Mouse (Mus musculus) CH12F3 (cell line): ENCODE measurements around the gene Ascl2.

ENCODE experiments used
- in situ Hi-C: fragments of 300-500 bp; cut with MboI; formaldehyde crosslinking; loops from 2 replicates; pipeline ENCODE4 v1.14.3; 2020; ENCODE audit warnings: low sequenced_read_pairs

Gene Ascl2

DNA sequence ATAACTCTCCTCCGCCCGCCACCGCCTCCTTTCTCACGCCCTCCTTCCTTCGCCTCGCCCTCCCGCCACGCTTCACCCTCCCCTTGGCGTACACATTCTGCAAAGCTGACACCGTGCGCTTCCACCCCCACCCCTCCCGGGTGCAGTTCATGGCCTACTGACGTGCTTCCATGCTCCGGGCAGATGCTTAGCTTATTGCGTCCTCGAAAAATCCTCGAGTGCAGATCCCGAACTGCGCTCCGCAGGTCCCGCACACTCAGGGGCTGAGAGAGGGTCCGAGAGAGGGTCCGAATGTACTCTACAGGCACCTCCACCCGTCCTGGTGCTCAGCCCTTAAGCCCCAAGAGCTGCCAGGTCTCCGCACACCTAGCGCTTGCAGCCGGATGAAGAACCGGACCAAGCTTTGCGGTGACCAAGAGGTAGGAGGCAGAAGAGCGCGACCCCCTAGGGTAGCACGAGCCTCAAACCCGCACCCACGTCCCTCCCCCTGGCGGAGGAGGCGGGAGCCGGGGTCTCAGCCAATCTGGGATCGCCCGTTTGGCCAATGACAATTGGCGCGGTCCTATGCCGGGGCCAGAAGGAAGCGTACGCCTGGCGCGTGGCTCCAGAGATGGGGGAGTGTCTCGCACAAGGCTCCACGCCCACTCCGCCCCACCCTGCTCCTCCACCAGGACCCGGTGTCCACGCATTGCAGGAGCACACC lies at the start of gene Ascl2:
TSS of gene Ascl2 (minus strand) at position 456 of the 703 bp plus-strand sequence.
- in situ Hi-C loops = no loop called here

GRCm38 (mm10) chr7:143017181-143017580 lies 48.1 kb upstream of the Ascl2 start:
- in situ Hi-C loops = no loop called here

GRCm38 (mm10) chr7:143016424-143017142 lies 47.5 kb upstream of the Ascl2 start:
- in situ Hi-C loops = no loop called here

- in situ Hi-C loops = no loop called here
Observed at GRCm38 (mm10) chr7:143015755-143016423, 46.8 kb upstream of the Ascl2 start.

GRCm38 (mm10) chr7:143014862-143015659 lies 46.0 kb upstream of the Ascl2 start:
- in situ Hi-C loops = no loop called here

GRCm38 (mm10) chr7:143013420-143014178 lies 44.5 kb upstream of the Ascl2 start:
- in situ Hi-C loops = no loop called here

- in situ Hi-C loops = no loop called here
Observed at GRCm38 (mm10) chr7:143012230-143012875, 43.3 kb upstream of the Ascl2 start.

- in situ Hi-C loops = no loop called here
Observed at GRCm38 (mm10) chr7:143011226-143011625, 42.2 kb upstream of the Ascl2 start.

DNA sequence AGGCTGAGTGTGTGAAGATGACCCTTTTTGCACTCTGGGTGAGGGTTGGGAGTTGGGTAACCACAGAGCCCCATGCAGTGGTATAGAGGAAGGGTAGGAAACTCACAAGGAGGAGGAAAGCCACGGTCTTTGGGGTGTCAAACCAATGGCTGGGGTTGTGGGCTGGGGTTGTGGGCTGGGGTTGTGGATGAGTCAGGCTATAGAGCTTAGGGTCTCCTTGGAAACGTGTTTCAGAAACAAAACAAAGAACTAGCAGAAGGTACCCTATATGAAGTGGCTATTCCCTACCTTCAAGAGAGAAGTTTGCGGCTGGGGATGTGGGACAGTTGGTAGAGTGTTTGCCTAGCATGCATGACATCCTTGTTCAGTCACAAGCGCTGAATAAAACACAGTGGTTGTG lies 40.9 kb upstream of the Ascl2 start:
- in situ Hi-C loops = loop anchor here (5.0 kb wide), 1 partner anchor 57 kb away; the partner anchor contains the start of gene Tssc4

- in situ Hi-C loops = loop anchor here (5.0 kb wide), 1 partner anchor 58 kb away; the partner anchor contains the start of gene Tssc4
Observed at GRCm38 (mm10) chr7:143008996-143009665, 40.1 kb upstream of the Ascl2 start.

- in situ Hi-C loops = loop anchor here (5.0 kb wide), 1 partner anchor 59 kb away; the partner anchor contains the start of gene Tssc4
Observed at GRCm38 (mm10) chr7:143008370-143008926, 39.4 kb upstream of the Ascl2 start.

DNA sequence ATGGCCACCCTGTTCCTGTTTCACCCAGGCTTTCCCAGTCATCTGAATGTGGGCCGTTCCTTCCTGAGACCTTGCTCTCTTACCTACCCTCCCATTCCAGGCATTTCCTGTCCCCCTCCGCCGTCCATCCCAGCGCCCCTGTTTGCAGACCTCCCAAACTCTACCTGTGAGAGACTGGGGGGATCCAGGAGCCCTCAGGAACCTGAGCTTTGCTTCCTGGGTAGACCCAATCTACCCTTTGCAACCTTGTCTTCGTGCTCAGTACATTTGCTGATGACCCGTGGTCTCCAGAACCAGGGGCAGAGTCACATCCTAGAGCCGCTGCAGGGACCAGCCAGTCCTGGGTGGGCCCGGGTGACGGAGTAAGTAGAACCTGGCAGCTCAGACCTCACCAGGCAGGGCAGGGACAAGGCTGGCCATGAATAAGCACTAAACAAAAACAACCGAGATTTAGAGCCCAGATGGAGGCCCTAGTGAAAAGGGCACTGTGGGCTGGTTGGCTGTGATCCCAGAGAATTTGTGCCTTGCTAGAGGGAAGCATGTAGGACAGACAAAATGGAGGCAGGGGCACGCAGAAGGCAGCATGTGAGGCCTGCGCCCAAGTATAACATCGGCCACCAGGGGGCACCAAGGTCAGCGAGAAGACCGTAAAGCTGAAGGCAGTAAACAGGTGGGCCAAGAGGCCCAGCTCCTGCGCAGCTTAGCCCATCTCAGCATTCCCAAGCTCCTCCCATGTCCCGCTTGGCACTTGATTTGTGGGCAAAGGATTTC lies 38.7 kb upstream of the Ascl2 start:
- in situ Hi-C loops = loop anchor here (5.0 kb wide), 1 partner anchor 60 kb away; the partner anchor contains the start of gene Tssc4

- in situ Hi-C loops = loop anchor here (5.0 kb wide), 1 partner anchor 60 kb away; the partner anchor contains the start of gene Tssc4
Observed at GRCm38 (mm10) chr7:143006756-143007598, 37.9 kb upstream of the Ascl2 start.

- in situ Hi-C loops = loop anchor here (5.0 kb wide), 1 partner anchor 61 kb away; the partner anchor contains the start of gene Tssc4
Observed at GRCm38 (mm10) chr7:143006097-143006755, 37.2 kb upstream of the Ascl2 start.

DNA sequence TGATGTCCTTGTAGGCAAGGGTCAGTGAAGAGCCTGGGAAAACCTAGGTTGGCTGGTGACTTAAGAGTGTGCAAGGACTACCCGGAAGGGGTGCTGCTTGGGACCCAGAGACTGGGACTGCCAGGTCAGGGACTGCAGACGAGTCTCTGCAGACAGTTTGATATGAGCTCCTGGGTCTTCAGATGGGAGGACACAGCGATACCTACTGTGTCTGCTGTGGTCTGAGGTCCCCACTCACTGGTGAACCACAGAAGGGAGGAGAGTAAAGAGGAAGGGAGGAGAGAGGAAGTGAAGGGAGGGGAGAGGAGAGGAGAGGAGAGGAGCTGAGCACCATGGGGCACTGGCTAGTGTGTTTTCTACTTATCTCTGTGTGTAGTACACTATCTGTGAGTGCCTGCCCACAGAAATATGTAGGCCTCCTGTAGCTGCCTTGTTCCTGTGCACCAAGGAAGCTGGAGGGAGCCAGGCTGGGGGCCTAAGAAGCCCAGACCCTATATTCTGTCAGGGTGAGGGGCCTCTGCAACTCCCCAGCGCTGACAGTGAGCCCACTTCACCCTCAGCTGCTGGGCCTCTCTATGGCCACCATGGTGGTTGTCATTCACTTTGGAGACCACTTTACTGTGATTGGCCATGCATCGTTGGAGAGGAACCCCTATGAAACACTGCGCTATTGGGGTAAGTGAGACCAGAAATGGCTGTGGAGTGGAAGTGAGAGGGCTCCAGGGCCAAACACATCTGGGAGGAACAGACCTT lies 36.5 kb upstream of the Ascl2 start:
- in situ Hi-C loops = loop anchor here (5.0 kb wide), 1 partner anchor 62 kb away; the partner anchor contains the start of gene Tssc4
